Mouse (Mus musculus): ENCODE data around the gene Cbx1.
"Not testable (repeated sequence)": the region's sequence is repeated elsewhere in the genome, so short reads cannot be mapped to it uniquely, and the experiment has no call there.

Gene Cbx1

DNA sequence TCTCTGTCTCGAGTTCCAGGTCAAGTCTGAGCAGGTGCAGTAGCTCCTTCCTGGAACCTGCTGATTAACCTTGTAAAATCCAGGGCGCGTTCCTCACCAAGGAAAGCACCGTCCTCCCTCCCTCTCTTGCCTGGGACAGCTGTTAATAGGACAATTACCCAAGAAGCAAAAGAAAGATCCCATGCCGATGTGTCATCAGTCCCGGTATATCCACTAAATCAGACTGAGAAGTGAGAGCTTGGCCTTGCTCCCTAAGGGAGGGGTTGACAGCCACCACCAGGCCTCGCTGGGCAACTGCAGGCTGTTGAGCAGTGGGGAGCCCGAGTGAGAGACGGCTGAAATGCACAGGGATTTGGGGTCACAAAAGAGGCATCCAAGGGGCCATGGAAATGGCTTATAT, 48.4 kb downstream of the Cbx1 start:
- no peak for DNase-seq (ENCODE audit: low spot score in 2 of 2)

GRCm38 (mm10) chr11:96838341-96838740, 49.4 kb downstream of the Cbx1 start:
- DNase-seq (ENCODE audit: low spot score in 2 of 2), result no peak

DNA sequence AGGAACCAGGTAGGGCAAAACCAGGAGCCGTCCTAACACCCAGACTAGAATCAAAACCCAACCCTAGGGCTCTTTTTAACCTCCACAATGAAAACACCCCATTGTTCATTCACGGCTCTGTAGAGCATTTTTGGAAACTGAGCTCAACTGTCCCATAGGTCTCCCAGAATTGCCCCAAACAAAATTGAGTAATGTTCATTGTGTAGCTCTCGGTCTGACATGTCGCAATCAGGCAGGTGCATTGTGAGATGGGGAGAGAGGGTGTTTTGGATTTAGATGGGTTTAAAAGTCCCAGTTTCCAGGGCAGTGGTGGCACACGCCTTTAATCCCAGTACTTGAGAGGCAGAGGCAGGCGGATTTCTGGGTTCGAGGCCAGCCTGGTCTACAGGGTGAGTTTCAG, 50.5 kb downstream of the Cbx1 start:
- DNase-seq (ENCODE audit: low spot score in 2 of 2), result no peak

GRCm38 (mm10) chr11:96839877-96840276, 51.0 kb downstream of the Cbx1 start:
- DNase-seq (ENCODE audit: low spot score in 2 of 2), result no peak

GRCm38 (mm10) chr11:96840290-96840689, 51.4 kb downstream of the Cbx1 start:
- no peak for DNase-seq (ENCODE audit: low spot score in 2 of 2)

- no peak for DNase-seq (ENCODE audit: low spot score in 2 of 2)
These were observed 54.7 kb downstream of the Cbx1 start for GRCm38 (mm10) chr11:96843627-96844026.

DNA sequence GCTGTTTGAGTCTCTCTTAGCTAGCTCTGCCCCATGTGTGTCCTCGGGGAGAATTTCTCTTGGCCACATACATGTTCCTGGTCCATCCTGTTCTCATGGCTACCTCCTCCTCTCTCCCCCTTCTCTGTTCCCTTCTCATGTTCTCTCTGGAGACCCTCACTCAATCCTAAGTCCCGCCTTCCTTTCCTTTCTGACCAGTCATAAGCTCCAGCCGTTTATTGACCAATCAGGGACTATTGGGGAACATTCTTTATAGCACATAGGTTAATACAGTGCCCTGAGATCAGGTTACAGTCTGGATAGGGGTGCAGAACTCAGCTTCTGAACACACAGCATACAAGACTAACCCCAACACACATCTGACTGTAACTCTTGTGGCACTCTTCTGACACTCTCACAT, 58.3 kb downstream of the Cbx1 start:
- DNase-seq (ENCODE audit: low spot score in 2 of 2), result no peak

DNA sequence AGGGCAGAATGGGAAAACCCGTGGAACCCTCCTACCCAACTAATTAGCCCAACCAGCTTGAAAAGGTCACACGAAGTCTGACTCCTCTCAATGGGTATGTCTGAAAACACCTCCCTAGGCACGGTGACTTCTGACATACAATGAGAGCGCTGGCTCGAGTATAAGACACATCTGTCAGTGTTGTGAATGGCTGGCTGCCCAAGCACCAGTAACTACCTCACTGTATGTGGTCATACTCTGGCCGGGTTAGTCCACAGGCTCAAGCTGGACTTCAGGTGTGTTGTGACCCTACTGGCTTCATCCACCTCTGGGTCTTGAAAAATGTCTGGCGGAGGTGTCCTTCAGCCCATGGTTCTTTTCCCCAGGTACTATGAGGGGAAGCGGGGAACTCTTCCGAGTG, 59.8 kb downstream of the Cbx1 start:
- no peak for DNase-seq (ENCODE audit: low spot score in 2 of 2)

DNA sequence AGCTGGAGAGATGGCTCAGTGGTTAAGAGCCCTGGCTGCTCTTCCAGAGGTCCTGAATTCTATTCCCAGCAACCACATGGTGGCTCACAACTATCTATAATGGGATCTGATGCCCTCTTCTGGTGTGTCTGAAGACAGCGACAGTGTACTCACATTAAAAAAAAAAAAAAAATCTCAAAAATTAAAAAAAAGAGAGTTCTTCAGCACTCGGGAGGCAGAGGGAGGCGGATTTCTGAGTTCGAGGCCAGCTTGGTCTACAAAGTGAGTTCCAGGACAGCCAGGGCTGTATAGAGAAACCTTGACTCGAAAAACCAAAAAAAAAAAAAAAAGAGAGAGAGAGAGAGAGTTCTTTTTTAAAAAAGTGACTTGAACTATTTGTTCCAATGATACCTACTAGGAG, 60.2 kb downstream of the Cbx1 start:
- DNase-seq (ENCODE audit: low spot score in 2 of 2), result not testable (repeated sequence)

DNA sequence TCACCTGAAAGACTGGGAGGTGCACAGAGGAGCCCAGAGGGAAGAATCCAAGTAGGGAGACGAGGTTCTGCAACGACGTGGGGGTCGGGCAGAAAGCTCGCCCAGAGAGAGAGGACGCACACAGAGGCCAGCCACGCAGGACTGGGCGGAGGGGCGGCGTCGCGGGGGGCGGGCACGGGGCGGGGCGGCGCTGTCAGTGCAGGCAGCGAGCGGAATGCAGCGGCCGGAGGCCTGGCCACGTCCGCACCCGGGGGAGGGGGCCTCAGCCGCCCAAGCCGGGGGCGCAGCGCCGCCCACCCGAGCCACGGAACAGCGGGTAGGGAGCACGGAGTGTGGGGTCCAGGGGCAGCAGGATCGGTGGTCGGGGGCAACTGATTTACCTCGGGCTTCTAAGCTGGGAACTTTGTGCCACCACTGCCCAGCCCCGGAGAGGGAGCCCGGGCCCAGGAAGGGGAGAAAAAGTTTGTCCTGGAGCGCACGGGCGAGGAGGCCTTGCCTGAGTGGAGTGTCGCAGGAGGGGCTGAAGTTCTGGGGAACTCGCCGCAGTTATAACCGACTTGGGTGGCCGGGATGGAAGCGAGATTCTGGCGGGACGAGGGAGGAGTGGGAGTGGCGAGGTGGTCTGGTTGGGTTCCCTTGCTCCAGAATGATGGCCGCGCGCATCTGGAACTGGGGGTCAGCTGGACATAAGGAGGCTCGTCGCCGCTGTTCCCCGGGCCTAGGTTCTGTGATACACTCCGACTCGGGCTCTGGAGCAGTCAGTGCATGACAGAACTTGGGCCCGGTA, 60.9 kb downstream of the Cbx1 start, which contains the start of gene Copz2:
Gene Copz2, plus strand, starts transcription at position 190 of the 787 bp plus-strand sequence.
- DNase-seq (ENCODE audit: low spot score in 2 of 2), result peak in 1 of 2 experiments; percentile 53

- peak in 1 of 2 experiments; percentile 28 for DNase-seq (ENCODE audit: low spot score in 2 of 2)
These were observed 68.5 kb downstream of the Cbx1 start for GRCm38 (mm10) chr11:96857446-96857845.
